Mouse (Mus musculus) heart, adult 8-10 months (tissue): ENCODE data around the gene Mmaa. TPM values are rescaled to one million over a fixed set of nuclear protein-coding genes. Genes with fewer than 3 reads are reported as not detected.

Source experiments
- DNase-seq: peaks from one replicate; pipeline ENCODE4 v3.0.0; 2022; ENCODE audit warnings: low spot score
- total RNA-seq, 4 experiments: library from RNA; stranded (reverse); gene quantifications; 2 replicates each; pipeline ENCODE4 v1.2.4; 2022

Mmaa gene
- total RNA-seq: 10 to 100 TPM; 41.6 to 49.0 (median 46.5) TPM

DNA sequence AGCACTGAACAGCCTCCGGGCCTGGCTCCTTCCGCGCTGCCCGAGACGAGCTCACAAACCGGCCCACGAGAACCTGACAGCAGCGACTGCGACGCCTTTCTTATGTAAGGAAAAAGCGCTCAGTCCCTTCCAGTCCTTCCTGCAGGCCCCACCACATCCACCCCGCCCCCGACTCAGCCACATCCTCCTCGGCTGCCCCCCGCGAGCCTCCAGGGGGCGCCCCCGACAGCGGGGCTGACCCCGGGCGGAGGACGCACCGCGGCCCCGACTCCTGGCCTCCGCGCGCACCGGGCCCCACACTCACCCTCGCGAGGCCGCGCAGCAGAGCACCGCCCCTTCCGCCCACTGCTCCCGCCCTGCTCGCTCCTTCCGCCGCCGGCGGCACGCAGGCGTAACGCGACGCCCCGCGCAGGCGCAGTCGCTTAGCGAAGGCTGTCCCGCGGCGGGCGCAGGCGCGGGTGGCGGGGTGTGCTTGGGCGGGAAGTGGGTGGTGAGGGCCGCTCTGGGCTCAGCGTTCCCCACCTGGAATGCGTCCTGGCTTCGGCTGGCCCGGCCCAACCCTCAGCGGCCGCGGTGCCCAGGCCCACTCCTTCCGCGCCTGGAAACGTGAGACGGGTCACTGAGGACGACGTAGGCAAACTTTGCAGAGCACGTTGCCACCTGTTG lies at the start of gene Mmaa:
TSS of gene Mmaa (minus strand) at position 328 of the 666 bp plus-strand sequence.
- DNase-seq: peak; percentile 96

DNA sequence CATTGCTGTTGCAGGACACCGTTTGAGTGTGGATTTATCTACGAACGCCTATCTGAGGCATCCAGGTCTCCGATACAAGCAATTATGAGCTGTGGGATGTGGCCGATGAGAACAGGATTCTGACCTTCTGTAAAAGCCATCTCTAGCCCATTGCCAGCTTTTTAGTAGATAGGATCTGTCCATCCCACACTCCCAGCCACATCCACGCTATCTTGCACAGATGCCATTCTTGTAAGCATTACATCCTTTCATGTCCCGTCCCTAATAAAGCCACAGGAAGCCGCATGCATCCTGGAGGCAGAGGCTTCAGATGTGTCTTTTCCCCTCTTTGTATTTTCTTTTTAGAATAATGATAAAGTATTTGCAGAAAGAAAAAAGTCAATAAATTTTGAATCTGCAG lies 46.5 kb upstream of the Mmaa start:
- no peak for DNase-seq

DNA sequence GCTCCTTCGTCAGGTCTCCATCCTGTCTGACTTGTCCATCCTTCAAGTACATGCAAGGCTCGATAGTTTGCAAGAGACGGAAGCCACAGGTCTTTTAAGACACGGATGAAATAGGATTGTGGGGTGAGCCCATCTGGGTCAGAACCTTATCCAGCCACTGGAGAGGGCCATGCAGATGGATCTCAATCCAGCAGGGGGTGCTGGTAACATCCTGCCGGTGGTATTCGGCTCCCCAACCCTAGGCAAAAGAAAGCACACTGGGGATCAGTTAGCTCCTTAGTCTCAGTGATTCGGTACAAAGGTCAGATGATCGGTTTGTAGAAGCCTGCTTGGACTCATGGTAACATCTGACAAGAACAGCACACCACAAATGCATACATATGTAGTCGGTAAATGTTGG lies 44.8 kb upstream of the Mmaa start:
- peak; percentile 45 for DNase-seq

- no peak for DNase-seq
Measured at GRCm38 (mm10) chr8:79338619-79339018, 43.9 kb upstream of the Mmaa start.

GRCm38 (mm10) chr8:79332109-79332900 lies 37.6 kb upstream of the Mmaa start:
- no peak for DNase-seq

- no peak for DNase-seq
Measured at GRCm38 (mm10) chr8:79331571-79331970, 36.8 kb upstream of the Mmaa start.

- peak; percentile 24 for DNase-seq
Measured at GRCm38 (mm10) chr8:79331017-79331416, 36.3 kb upstream of the Mmaa start.

DNA sequence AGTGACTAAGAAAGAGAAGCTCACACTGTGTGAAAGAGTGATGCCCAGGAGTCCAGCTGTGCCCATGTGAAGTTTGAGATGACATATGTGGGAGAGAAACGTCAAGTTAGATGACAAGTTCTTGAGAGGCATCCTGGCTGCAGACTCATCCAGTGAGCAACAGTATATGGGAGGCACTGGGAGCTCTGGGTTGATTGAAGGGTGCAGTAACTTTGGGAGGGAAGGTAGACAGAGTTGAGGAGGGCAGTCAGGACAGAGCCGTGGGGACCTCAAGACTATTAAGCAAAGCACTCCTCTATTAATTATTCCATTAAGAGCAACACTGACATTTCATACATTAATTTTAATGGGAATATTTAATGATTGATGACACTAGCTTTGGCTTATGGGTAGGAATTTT lies 35.0 kb upstream of the Mmaa start:
- no peak for DNase-seq

GRCm38 (mm10) chr8:79329182-79329581 lies 34.4 kb upstream of the Mmaa start:
- DNase-seq: no peak

DNA sequence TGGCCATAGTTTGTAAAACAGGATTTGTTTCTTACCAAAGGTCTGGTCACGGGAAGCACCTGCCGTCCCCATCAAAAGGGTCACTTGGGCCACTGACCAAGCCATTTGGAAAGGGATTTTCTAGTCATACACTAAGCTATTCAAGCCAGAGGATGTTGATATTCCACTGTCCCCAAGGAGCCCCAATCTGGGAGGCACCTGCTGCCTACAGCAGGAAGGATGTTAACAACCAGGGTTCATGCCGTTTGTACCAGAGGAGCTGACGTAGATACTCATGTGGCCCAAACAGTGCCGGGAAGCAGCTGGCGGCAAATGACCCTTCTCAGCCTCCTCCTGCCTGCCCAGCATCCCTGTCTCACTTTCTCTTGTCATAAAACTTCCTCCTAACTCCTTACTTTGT lies 30.8 kb upstream of the Mmaa start:
- peak; percentile 43 for DNase-seq

GRCm38 (mm10) chr8:79324928-79325327 lies 30.2 kb upstream of the Mmaa start:
- no peak for DNase-seq

DNA sequence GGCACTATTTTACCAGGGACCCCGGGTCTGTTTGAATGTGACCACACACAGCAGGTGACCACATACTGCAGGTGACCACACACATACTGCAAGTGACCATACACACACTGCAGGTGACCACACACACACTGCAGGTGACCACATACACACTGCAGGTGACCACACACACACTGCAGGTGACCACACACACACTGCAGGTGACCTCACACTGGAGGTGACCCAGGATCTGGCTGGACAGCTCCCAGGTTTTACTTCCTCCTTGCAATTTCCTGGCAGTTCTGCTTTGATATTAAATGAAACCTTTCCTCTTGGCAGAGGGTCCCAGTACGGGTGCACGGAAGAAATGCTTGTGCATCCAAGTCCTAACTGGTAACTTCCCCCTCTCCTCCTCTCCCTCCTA lies 29.3 kb upstream of the Mmaa start:
- DNase-seq: no peak

GRCm38 (mm10) chr8:79323121-79323520 lies 28.4 kb upstream of the Mmaa start:
- peak; percentile 40 for DNase-seq

DNA sequence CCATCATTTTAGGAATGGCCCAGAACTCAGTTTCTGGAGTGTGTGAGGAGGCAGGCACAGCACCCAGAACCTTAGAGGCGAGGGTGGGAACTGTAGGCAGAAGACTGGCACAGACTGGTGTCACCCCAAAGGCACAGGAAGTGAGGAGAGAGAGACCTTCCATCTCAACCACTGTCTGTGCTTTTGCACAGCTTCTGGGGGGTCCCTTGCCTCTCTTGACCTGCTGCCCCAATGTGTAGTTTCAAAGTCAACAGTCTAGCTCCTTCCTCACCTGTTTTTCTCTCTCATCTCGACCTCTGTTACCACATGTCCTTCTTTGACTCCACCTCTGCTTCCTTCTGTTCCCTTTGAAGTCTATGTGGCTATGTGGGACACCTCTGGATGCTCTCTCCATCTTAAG lies 16.1 kb upstream of the Mmaa start:
- DNase-seq: no peak

- no peak for DNase-seq
Measured at GRCm38 (mm10) chr8:79305941-79306340, 11.2 kb upstream of the Mmaa start.

GRCm38 (mm10) chr8:79301548-79301947 lies 6.8 kb upstream of the Mmaa start:
- DNase-seq: no peak

GRCm38 (mm10) chr8:79299704-79300103 lies 5.0 kb upstream of the Mmaa start:
- peak; percentile 46 for DNase-seq

DNA sequence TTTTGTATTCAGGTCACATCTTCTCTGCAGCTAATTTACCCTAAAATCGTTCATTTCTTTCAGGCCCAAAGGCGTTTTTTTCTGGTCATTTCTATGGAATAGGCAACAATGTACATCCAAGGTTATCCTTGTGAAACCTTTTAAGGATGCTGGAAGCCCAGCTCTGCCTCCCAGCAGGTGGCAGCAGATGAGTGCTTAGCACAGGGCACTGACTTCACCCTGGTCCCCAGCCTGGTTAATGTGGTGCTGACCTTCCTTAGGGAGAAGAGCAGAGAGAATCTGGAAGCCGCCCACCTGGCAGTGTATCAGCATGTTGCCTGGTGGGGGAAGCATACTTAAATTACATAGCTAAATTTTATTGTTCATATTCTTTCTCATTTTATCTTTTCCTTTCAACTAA lies 3.0 kb upstream of the Mmaa start:
- peak; percentile 54 for DNase-seq

GRCm38 (mm10) chr8:79295276-79296105 lies 754 bp upstream of the Mmaa start:
- DNase-seq: no peak

DNA sequence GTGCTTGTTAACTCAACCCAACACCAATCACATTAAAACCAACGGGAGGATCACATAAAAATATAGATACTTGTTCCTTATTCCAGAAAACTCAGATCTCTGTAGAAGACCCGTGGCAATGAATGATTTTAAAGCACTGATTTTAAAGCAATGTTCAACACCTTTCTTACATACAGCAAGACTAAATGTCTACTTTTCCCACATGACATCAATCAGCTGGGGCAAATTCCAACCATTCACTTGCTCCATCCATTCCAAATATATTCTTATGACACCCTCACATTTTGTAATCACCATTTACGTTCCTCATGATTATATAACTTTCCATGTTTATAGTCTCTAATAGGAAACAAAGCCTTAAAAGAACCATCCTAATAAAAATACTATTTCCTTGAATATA lies 896 bp downstream of the Mmaa start:
- DNase-seq: no peak

- DNase-seq: no peak
Measured at GRCm38 (mm10) chr8:79292712-79293264, 1.9 kb downstream of the Mmaa start.

GRCm38 (mm10) chr8:79289592-79289991 lies 5.1 kb downstream of the Mmaa start:
- no peak for DNase-seq
